Mouse (Mus musculus) cerebellum, adult (tissue): Measurements from ENCODE around the gene Rgs13.
"Not testable (repeated sequence)": the region's sequence is repeated elsewhere in the genome, so short reads cannot be mapped to it uniquely, and the experiment has no call there.

ENCODE experiments used
- ATAC-seq: cut with Nextera tagmentation; 2 replicates; pipeline ENCODE4 v1.9.2; 2017; ENCODE audit warnings: mild to moderate bottlenecking, moderate library complexity, mixed read lengths; ENCODE audit not compliant: insufficient number of reproducible peaks, low FRiP score, low TSS enrichment

The Rgs13 gene

GRCm38 (mm10) chr1:144166275-144166674 lies 10.9 kb downstream of the Rgs13 start:
- no peak for ATAC-seq

- ATAC-seq, result no peak
Observed at GRCm38 (mm10) chr1:144152526-144152925, 24.6 kb downstream of the Rgs13 start.

GRCm38 (mm10) chr1:144152184-144152525 lies 25.0 kb downstream of the Rgs13 start:
- no peak for ATAC-seq

GRCm38 (mm10) chr1:144151401-144152183 lies 25.6 kb downstream of the Rgs13 start:
- ATAC-seq, result no peak

GRCm38 (mm10) chr1:144149997-144150396 lies 27.2 kb downstream of the Rgs13 start:
- no peak for ATAC-seq

GRCm38 (mm10) chr1:144141398-144141797 lies 35.8 kb downstream of the Rgs13 start:
- not testable (repeated sequence) for ATAC-seq

- ATAC-seq, result no peak
Observed at GRCm38 (mm10) chr1:144139847-144140246, 37.3 kb downstream of the Rgs13 start.

GRCm38 (mm10) chr1:144127965-144128364 lies 49.2 kb downstream of the Rgs13 start:
- no peak for ATAC-seq

GRCm38 (mm10) chr1:144120042-144120441 lies 57.1 kb downstream of the Rgs13 start:
- ATAC-seq, result no peak

GRCm38 (mm10) chr1:144119456-144119855 lies 57.7 kb downstream of the Rgs13 start:
- no peak for ATAC-seq

- no peak for ATAC-seq
Observed at GRCm38 (mm10) chr1:144115848-144116727, 61.1 kb downstream of the Rgs13 start.

GRCm38 (mm10) chr1:144113438-144114074 lies 63.6 kb downstream of the Rgs13 start:
- ATAC-seq, result peak; percentile 36; the same call in 1 of the 2 replicates

GRCm38 (mm10) chr1:144112946-144113345 lies 64.2 kb downstream of the Rgs13 start:
- no peak for ATAC-seq

GRCm38 (mm10) chr1:144098587-144099258 lies 78.4 kb downstream of the Rgs13 start:
- no peak for ATAC-seq

GRCm38 (mm10) chr1:144090410-144090809 lies 86.8 kb downstream of the Rgs13 start:
- no peak for ATAC-seq
